In genomic region chr17:73770964-73771363, GRCm38 (mm10) we compare ENCODE assay signal across 9 mouse cellular contexts. TPM values are rescaled to one million over a fixed set of nuclear protein-coding genes. Genes with fewer than 3 reads are reported as not detected.
DNase-seq lines count a peak whose midpoint lies in the region; ATAC-seq and TF ChIP-seq lines count a peak whose summit lies in the region.
"Had no signal": no experiment of that assay in that cellular context is flagged by ENCODE, and none has a peak within 500 bp of the region (broad histone marks: within the 10 kb centered on the region; RNA-seq: fewer than 3 reads in every experiment).

No protein-coding gene starts in this region.

- WGBS in intestine, embryonic 15.5 days = 23% methylated on average over 8 of the region's 8 CpGs
- WGBS in liver, embryonic 14.5 days (ENCODE audit: insufficient replicate concordance) = 43% methylated on average over 8 of the region's 8 CpGs

- no peak for TF ChIP-seq EP300 in liver, embryonic 14.5 days (IDR thresholded peaks at IDR 0.05; ENCODE audit: low read depth)

- H3K36me3 ChIP-seq in intestine, embryonic 15.5 days = no peaks in the 10 kb centered on the region
- no peaks in the 10 kb centered on the region for H3K36me3 ChIP-seq in liver, embryonic 14.5 days (replicated peaks; ENCODE audit: control insufficient read depth, insufficient read depth, low read depth)
- H3K36me3 ChIP-seq: G1E had no signal

- no peaks in the 10 kb centered on the region for H3K4me1 ChIP-seq in intestine, embryonic 15.5 days (replicated peaks)
- no peaks in the 10 kb centered on the region for H3K4me1 ChIP-seq in liver, embryonic 14.5 days (replicated peaks; ENCODE audit: control insufficient read depth in 2 of 2, insufficient read depth in 2 of 2, low read length in 1 of 2)

- intact Hi-C loops in left cerebral cortex, postnatal 36 days (cut with DNase I) = no loop called here
- intact Hi-C loops in left cerebral cortex, adult 2 months (cut with DNase I) = no loop called here

- H3K4me3 ChIP-seq in left cerebral cortex, adult 2 months = no peak overlapping the region
- no peak overlapping the region for H3K4me3 ChIP-seq in intestine, embryonic 15.5 days (replicated peaks)
- H3K4me3 ChIP-seq in liver, embryonic 14.5 days (ENCODE audit: insufficient read depth in 1 of 2, low read depth in 2 of 2, low read length in 2 of 2) = no peak overlapping the region

- no peak overlapping the region for H3K4me2 ChIP-seq in intestine, embryonic 15.5 days (replicated peaks)
- H3K4me2 ChIP-seq in liver, embryonic 14.5 days (ENCODE audit: low read depth) = no peak overlapping the region

- peak; percentile 53; the same call in 1 of the 2 replicates for ATAC-seq in intestine, embryonic 15.5 days
- peak; percentile 39; the same call in 1 of the 2 replicates for ATAC-seq in liver, embryonic 14.5 days (ENCODE audit: insufficient read depth)

- DNase-seq in left cerebral cortex, postnatal 36 days (ENCODE audit: low spot score in 2 of 2) = peak; percentile 3 to 4
- no peak for DNase-seq in left cerebral cortex, adult 2 months (ENCODE audit: extremely low spot score in 1 of 2, low spot score in 2 of 2)
- peak; percentile 28 for DNase-seq in embryo, embryonic 9.5 days (ENCODE audit: extremely low spot score)
- no peak for DNase-seq in liver, embryonic 14.5 days (ENCODE audit: low read depth in 3 of 3, low spot score in 3 of 3)
- DNase-seq in right cerebral cortex, postnatal 4 days = peak; percentile 3
- no peak for DNase-seq in left cerebral cortex, adult 11 months (ENCODE audit: low spot score)
- DNase-seq in urinary bladder, adult 18-20 months (ENCODE audit: low spot score in 2 of 2) = no peak

- no peaks in the 10 kb centered on the region for H3K9me3 ChIP-seq in intestine, embryonic 15.5 days
- H3K9me3 ChIP-seq in liver, embryonic 14.5 days (ENCODE audit: control insufficient read depth, low read length) = no peaks in the 10 kb centered on the region

- no peak overlapping the region for H3K9ac ChIP-seq in intestine, embryonic 15.5 days
- no peak overlapping the region for H3K9ac ChIP-seq in liver, embryonic 14.5 days (replicated peaks)

- no peak overlapping the region for H3K27ac ChIP-seq in left cerebral cortex, adult 2 months
- H3K27ac ChIP-seq in intestine, embryonic 15.5 days = no peak overlapping the region
- no peak overlapping the region for H3K27ac ChIP-seq in liver, embryonic 14.5 days

- no peaks in the 10 kb centered on the region; the same call in 1 of the 2 replicates for H3K27me3 ChIP-seq in intestine, embryonic 15.5 days (replicated peaks)
- no peaks in the 10 kb centered on the region for H3K27me3 ChIP-seq in liver, embryonic 14.5 days (ENCODE audit: control insufficient read depth, insufficient read depth, low read length)

- TF ChIP-seq CTCF in left cerebral cortex, adult 2 months (IDR thresholded peaks at IDR 0.05) = no peak
- no peak for TF ChIP-seq CTCF in liver, embryonic 14.5 days (IDR thresholded peaks at IDR 0.05; ENCODE audit: low read depth)

RNA-seq across cellular contexts. Expression of gene Ehd3, which starts 33.0 kb away (rescaled TPM):
- total RNA-seq in left cerebral cortex, postnatal 36 days (2021) = 10 to 100 TPM; 81.7 to 82.3 TPM
- 10 to 100 TPM; 73.5 to 89.4 TPM for total RNA-seq in left cerebral cortex, adult 2 months (2021)
- 6.1 and 6.2 TPM in 2 replicates for polyA plus RNA-seq in intestine, embryonic 15.5 days (2015; fragmentation: Nextera tagmentation; extraction: Ambion mirVana)
- polyA plus RNA-seq in liver, embryonic 14.5 days (2012; rRNA removed) = 13.9 and 14.0 TPM in 2 replicates
- polyA plus RNA-seq in liver, embryonic 14.5 days (2014; fragmentation: Nextera tagmentation; extraction: Ambion mirVana) = 15.0 TPM in 2 replicates

Comparison
In these comparisons a context has a peak if more than half of its experiments do, and no peak if none do; other contexts are left out.
1. DNase-seq: peak in left cerebral cortex, postnatal 36 days (2 of 2), embryo, embryonic 9.5 days (single experiment) and right cerebral cortex, postnatal 4 days (single experiment); none in left cerebral cortex, adult 2 months (0 of 2), liver, embryonic 14.5 days (0 of 3), left cerebral cortex, adult 11 months (single experiment) and urinary bladder, adult 18-20 months (0 of 2).